Mouse (Mus musculus) adrenal gland, postnatal 25 days (tissue): ENCODE measurements around the gene Cldn15. TPM values are rescaled to one million over a fixed set of nuclear protein-coding genes. Genes with fewer than 3 reads are reported as not detected.
"Not testable (repeated sequence)": the region's sequence is repeated elsewhere in the genome, so short reads cannot be mapped to it uniquely, and the experiment has no call there.

ENCODE experiments used
- DNase-seq: peaks from one replicate; pipeline ENCODE4 v3.0.0; 2021; ENCODE audit warnings: mixed read lengths
- total RNA-seq: library from RNA; stranded (reverse); gene quantifications from 2 replicates; pipeline ENCODE4 v1.2.3, GENCODE M21; 2021

Gene Cldn15
- total RNA-seq, 1 experiment from 2014 or later, result 9.4 TPM

GRCm38 (mm10) chr5:136949551-136950336 lies 16.7 kb upstream of the Cldn15 start:
- DNase-seq, result not testable (repeated sequence)

DNA sequence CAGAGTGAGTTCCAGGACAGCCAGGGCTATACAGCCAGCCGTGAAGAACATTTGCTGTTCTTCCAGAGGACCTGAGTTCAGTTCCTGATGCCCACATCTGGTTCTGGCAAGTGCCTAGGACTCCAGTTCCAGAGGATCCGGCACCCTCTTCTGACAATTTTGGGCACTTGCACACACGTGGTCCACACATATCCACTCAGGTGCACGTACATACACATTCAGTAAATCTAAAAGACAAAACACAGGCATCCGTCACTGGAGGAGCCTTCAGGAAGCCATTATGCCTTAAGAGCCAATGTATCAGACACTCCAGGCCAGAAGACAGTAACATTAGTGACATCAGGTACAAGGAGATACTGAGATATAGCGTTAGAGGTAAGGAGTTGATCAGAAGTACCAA lies 15.9 kb upstream of the Cldn15 start:
- no peak for DNase-seq

- DNase-seq, result no peak
Observed at GRCm38 (mm10) chr5:136952153-136952552, 14.3 kb upstream of the Cldn15 start.

GRCm38 (mm10) chr5:136953015-136953414 lies 13.4 kb upstream of the Cldn15 start, which contains the start of gene Fis1:
TSS of gene Fis1 (plus strand) at chr5:136953275.
- DNase-seq, result peak; percentile 97

DNA sequence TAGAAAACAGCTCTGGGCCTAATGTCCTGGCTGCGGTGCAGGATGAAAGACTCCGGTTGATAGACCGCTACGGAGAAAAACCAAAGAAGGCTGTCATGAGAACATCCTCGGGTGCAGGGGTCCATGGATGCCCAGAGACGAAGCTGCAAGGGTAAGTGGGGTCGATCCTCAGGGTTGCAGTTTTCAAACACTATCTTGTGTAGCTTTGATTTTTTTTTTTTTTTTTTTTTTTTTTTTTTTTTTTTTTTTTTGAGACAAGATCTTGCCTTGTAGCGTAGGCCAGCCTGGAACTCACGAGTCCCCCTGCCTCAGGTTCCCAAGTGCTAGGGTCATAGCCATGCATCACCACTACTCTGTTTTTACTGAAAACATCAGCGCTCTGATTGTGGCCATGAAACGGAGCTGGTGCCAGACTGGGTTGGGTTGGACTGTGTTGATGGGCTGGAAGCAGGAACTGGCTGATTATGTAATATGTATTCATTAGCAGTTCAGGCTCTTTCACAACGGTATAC lies 12.9 kb upstream of the Cldn15 start:
- DNase-seq, result peak; percentile 23

- DNase-seq, result no peak
Observed at GRCm38 (mm10) chr5:136955622-136956021, 10.8 kb upstream of the Cldn15 start.

GRCm38 (mm10) chr5:136957250-136957649 lies 9.2 kb upstream of the Cldn15 start:
- DNase-seq, result no peak

- DNase-seq, result no peak
Observed at GRCm38 (mm10) chr5:136958991-136959605, 7.3 kb upstream of the Cldn15 start.

- DNase-seq, result no peak
Observed at GRCm38 (mm10) chr5:136960053-136960452, 6.4 kb upstream of the Cldn15 start.

GRCm38 (mm10) chr5:136961334-136961982 lies 5.0 kb upstream of the Cldn15 start:
- no peak for DNase-seq

- DNase-seq, result peak; percentile 86
Observed at GRCm38 (mm10) chr5:136961983-136962461, 4.4 kb upstream of the Cldn15 start.

DNA sequence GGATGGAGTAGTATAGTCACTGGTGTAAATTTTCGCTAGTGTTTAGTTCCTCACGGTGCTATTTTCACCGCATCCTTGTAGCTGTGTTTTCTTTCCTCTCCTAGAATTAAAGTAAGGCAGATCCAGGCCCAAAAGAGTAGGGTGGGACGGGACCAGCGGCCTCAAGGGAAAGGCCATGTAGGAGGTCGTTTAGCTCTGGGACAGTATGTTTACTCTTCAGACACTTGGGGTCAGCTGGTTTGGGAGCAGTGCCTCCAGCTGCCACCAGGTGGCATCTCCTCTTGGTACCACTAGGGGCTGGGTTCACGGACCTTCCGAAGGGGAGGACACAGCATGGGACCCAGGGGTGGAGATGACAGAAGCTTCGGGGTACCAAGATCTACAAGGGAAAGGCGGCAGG lies 3.9 kb upstream of the Cldn15 start:
- peak; percentile 78 for DNase-seq

DNA sequence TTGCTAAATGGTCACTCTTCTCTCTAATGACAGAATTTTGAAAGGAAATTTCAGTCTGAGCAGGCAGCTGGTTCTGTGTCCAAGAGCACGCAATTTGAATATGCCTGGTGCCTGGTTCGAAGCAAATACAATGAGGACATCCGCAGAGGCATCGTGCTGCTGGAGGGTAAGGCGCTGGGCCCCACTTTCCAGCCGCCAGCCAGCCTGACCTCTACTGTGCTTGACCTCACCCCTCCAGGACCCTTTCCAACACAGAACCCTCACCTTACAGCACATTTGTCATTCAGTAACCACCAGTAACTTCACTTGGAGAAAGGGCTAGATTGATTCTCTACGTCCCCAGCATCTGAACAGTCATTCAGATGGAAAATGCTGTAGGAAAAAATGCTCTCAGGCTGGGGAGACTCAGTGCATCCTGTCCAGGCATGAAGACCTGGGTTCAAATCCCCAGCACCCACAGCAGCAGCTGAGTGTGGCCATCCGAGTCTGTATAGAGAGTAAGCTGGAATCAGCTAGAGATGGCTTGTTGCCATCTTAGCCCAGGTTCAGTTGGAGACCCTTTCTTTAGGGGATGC lies 3.4 kb upstream of the Cldn15 start:
- no peak for DNase-seq

DNA sequence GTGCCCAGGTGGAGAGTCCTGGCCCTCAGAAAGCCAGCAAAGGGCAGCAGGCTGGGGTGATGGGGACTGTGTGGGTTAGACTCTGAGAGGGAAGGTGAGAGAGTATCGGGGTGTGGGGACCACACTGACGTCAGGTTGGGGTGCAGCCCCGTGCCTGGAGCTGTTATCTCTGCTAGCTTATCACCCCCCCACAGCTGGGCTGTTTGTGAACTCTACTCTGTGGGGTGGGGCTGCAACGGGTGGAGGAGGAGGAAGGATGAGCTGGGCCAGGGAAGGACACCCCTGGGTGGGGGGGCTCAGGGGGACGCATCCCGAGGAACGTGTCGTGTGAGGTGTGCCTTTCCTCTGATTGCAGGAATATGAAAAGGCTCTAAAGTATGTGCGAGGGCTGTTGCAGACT lies 1.2 kb upstream of the Cldn15 start:
- no peak for DNase-seq

DNA sequence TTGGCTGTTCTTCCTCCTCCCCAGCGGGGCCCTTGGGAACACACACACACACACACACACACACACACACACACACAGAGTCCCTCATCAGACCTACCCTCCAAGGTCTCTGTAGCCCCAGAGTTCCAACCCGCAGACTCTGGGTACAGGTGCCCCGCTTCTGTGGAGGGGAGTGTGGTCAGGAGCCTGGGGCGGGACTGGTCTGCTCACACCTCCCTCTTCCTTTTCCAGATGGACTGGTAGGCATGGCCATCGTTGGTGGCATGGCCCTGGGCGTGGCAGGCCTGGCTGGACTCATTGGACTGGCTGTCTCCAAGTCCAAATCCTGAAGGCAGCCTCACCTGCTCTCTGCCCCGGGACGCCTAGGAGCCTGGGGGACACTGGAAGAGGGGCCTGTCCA lies 730 bp upstream of the Cldn15 start:
- no peak for DNase-seq

GRCm38 (mm10) chr5:136966861-136967455 lies 542 bp downstream of the Cldn15 start:
- DNase-seq, result no peak

- DNase-seq, result peak; percentile 59
Observed at GRCm38 (mm10) chr5:136967592-136967991, 1.2 kb downstream of the Cldn15 start.

DNA sequence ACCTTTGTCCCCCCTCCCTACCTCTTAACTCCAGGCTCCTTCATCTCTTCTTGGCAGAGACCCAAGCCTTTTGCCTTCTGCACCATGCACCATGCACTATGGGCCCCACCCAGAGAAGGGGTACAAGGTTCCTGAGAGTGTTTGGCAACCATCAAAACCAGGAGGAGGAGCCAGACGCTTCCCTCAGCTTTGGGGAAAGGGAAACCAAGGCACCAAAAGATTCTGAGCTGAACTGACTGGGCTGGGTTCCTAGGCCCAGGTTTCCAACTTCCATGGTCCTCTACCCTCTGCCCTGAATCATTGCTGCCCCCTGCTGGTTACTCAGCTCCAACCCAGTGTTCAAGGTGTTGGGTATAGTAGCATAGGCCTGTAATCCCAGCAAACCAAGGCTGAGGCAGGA lies 4.3 kb downstream of the Cldn15 start:
- peak; percentile 77 for DNase-seq

- DNase-seq, result no peak
Observed at GRCm38 (mm10) chr5:136973670-136974069, 7.3 kb downstream of the Cldn15 start.

DNA sequence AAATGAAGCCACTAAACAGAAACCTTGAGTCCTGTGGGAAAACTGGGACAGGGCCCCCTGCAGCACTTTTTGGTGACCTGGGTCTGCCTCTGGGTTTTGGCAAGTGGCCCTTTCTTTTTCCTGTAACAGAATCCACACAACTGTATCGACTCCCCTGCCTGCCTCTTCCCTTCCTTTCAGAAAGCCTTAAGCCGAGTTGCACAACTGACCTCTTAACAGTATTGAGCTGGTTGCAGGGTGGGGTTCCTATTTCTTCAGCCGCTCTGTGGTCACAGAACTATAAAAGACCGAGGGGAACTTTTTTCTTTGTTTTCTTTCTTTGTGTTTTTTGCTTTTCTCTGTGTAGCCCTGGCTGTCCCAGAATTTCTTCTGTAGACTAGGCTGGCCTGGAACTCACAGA lies 11.4 kb downstream of the Cldn15 start:
- no peak for DNase-seq

GRCm38 (mm10) chr5:136979762-136980161 lies 13.3 kb downstream of the Cldn15 start:
- DNase-seq, result no peak

DNA sequence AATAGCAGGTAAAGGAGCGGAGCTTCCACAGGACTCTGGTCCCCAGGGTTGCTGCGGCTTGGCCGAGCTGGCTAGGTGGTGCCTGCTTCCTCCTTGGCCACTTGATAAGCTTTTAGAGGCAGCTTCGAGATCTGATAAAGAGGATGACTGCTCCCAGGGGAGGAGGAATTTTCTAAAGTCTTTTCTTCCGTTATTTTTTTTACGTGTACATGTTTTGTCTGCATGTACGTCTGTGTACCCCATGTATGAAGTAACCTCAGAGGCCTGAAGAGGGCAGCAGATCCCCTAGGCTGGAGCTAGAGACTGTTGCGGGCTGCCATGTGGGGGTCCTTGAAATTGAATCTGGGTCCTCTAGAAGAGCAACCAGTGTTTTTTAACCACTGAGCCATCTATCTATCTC lies 14.6 kb downstream of the Cldn15 start:
- no peak for DNase-seq
